Mouse (Mus musculus) stomach, postnatal 0 days (tissue): ENCODE measurements around the gene Rln1. TPM values are rescaled to one million over a fixed set of nuclear protein-coding genes. Genes with fewer than 3 reads are reported as not detected.
A peak's percentile ranks its signal among the peaks of the same experiment; 100 is the strongest.

Source experiments
- ATAC-seq: fragments of 200-750 bp; cut with Nextera tagmentation; 2 replicates; pipeline ENCODE4 v1.8.0; 2017; ENCODE audit not compliant: low FRiP score, low TSS enrichment
- DNase-seq: peaks from one replicate; pipeline ENCODE4 v3.0.0-alpha.2; 2016; ENCODE audit warnings: low spot score
- H3K27ac ChIP-seq: fragments of 300-500 bp; sonication (generic); replicated peaks from 2 replicates; pipeline ENCODE4 v1.5.1; 2014; ENCODE audit warnings: mild to moderate bottlenecking, control low read depth
- H3K27me3 ChIP-seq: fragments of 300-500 bp; sonication (generic); 2 replicates; pipeline ENCODE4 v1.6.1; 2014; ENCODE audit warnings: low read length; ENCODE audit not compliant: control insufficient read depth, insufficient read depth
- H3K36me3 ChIP-seq: fragments of 300-500 bp; sonication (generic); 2 replicates; pipeline ENCODE4 v1.6.1; 2014; ENCODE audit warnings: low read length, mixed read lengths; ENCODE audit not compliant: control insufficient read depth, insufficient read depth
- H3K4me1 ChIP-seq: fragments of 300-500 bp; sonication (generic); replicated peaks from 2 replicates; pipeline ENCODE4 v1.6.1; 2014; ENCODE audit warnings: antibody characterized with exemption; ENCODE audit not compliant: control insufficient read depth, insufficient read depth
- H3K4me2 ChIP-seq: fragments of 300-500 bp; sonication (generic); replicated peaks from 2 replicates; pipeline ENCODE4 v1.6.1; 2014; ENCODE audit warnings: low read depth, mild to moderate bottlenecking, control low read depth, moderate library complexity
- H3K4me3 ChIP-seq: fragments of 300-500 bp; sonication (generic); 2 replicates; pipeline ENCODE4 v1.5.1; 2014; ENCODE audit warnings: low read depth, low read length, control low read depth
- H3K9ac ChIP-seq: fragments of 300-500 bp; sonication (generic); 2 replicates; pipeline ENCODE4 v1.6.1; 2014; ENCODE audit warnings: mild to moderate bottlenecking, low read length, control low read depth, mixed read lengths
- H3K9me3 ChIP-seq: fragments of 300-500 bp; sonication (generic); 2 replicates; pipeline ENCODE4 v1.6.1; 2016; ENCODE audit warnings: low read length; ENCODE audit not compliant: control insufficient read depth
- CTCF ChIP-seq: IDR thresholded peaks from 2 replicates; pipeline ENCODE4 v1.5.1; 2016; ENCODE audit warnings: antibody characterized with exemption, low read depth, mild to moderate bottlenecking, moderate library complexity
- EP300 ChIP-seq: optimal IDR thresholded peaks from 2 replicates; pipeline ENCODE3; 2016; ENCODE audit warnings: antibody characterized with exemption
- WGBS: fragments of 180-500 bp; shearing (Covaris S2); extraction: QIAGEN DNeasy Blood & Tissue Kit; methylation state at CpG from one replicate; pipeline ENCODE4 v1.1.7; 2014; 5-methylcytosine and 5-hydroxymethylcytosine counted together
- polyA plus RNA-seq: library from polyadenylated mRNA; unstranded; fragments of >200 nt; fragmentation: Nextera tagmentation; extraction: Ambion mirVana; gene quantifications from 2 replicates; pipeline ENCODE4 v1.2.1, GENCODE M21; 2015

Gene Rln1
- polyA plus RNA-seq, 1 experiment from 2014 or later: not detected

- no peak for DNase-seq
- H3K4me1 ChIP-seq: peaks cover 2% of the 10 kb centered on the region; the same call in 1 of the 2 replicates
- H3K9ac ChIP-seq: no peak overlapping the region
- no peaks in the 10 kb centered on the region for H3K27me3 ChIP-seq
- no peaks in the 10 kb centered on the region for H3K36me3 ChIP-seq
- no peaks in the 10 kb centered on the region for H3K9me3 ChIP-seq
- no peak overlapping the region for H3K4me3 ChIP-seq
- ATAC-seq: no peak
- TF ChIP-seq EP300: no peak
- no peak for TF ChIP-seq CTCF
- H3K27ac ChIP-seq: no peak overlapping the region
- H3K4me2 ChIP-seq: no peak overlapping the region
- 80% methylated on average over 5 of the region's 5 CpGs for WGBS
Measured at GRCm38 (mm10) chr19:29364076-29364475, 29.6 kb upstream of the Rln1 start.

GRCm38 (mm10) chr19:29363557-29363956 is 29.1 kb upstream of the Rln1 start:
- Histone ChIP-seq H3K9ac (no peak overlapping the region), H3K27ac (no peak overlapping the region), H3K4me1 (peaks cover 2% of the 10 kb centered on the region; the same call in 1 of the 2 replicates), H3K36me3 (peaks cover 3% of the 10 kb centered on the region; the same call in 1 of the 2 replicates), H3K4me3 (no peak overlapping the region), H3K4me2 (no peak overlapping the region), H3K9me3 (no peaks in the 10 kb centered on the region), H3K27me3 (no peaks in the 10 kb centered on the region)
- ATAC-seq (no peak), DNase-seq (no peak)
- no peak for TF ChIP-seq CTCF
- no peak for TF ChIP-seq EP300
- 89% methylated on average over 7 of the region's 7 CpGs for WGBS

GRCm38 (mm10) chr19:29362173-29362930 is 27.9 kb upstream of the Rln1 start:
- ATAC-seq: no peak
- peak overlapping the region; percentile 63 for H3K4me3 ChIP-seq
- no peak for TF ChIP-seq EP300
- no peak for TF ChIP-seq CTCF
- H3K4me1 ChIP-seq: peaks cover 2% of the 10 kb centered on the region; the same call in 1 of the 2 replicates
- H3K9ac ChIP-seq: peak overlapping the region; percentile 76; the same call in 1 of the 2 replicates
- H3K27me3 ChIP-seq: no peaks in the 10 kb centered on the region
- no peaks in the 10 kb centered on the region for H3K9me3 ChIP-seq
- peak overlapping the region; percentile 49; the same call in 1 of the 2 replicates for H3K27ac ChIP-seq
- H3K36me3 ChIP-seq: peaks cover 3% of the 10 kb centered on the region; the same call in 1 of the 2 replicates
- 27% methylated on average over 13 of the region's 13 CpGs for WGBS
- DNase-seq: no peak
- H3K4me2 ChIP-seq: peak overlapping the region; percentile 86

DNA sequence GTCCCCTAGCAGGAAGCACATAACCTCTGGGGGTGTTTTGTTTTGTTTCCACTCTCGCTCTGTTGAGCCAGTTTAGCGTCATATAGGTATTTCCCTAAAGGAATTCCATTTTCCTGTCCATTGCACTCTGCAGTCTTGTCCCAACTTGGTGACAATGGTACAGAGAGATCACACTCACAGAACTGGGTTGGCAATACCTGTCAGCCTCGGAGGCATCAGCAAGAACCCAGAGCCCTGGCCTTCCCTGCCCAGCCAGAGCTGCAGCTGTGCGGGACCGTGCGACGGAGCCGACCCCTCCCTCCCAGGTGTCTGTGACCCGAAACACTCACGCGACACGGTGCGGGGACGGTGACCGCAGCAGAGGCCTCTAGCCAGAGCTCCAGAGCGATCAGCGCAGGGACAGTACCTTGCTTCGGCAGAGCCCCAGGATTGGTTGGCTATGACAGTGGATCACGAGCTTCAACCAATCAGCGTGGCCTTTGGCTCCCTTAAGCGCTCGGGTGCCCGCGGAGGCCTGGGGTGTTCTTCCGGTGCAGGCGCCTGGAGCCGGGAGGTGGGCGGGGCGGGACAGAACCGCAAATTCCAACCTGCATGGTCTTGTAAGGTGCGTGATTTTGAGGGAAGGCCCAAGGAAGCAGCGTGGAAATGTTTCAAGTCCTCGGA is 27.1 kb upstream of the Rln1 start:
- H3K9ac ChIP-seq: peak overlapping the region; percentile 76
- H3K27ac ChIP-seq: peak overlapping the region; percentile 71
- 1% methylated on average over 33 of the region's 33 CpGs for WGBS

DNA sequence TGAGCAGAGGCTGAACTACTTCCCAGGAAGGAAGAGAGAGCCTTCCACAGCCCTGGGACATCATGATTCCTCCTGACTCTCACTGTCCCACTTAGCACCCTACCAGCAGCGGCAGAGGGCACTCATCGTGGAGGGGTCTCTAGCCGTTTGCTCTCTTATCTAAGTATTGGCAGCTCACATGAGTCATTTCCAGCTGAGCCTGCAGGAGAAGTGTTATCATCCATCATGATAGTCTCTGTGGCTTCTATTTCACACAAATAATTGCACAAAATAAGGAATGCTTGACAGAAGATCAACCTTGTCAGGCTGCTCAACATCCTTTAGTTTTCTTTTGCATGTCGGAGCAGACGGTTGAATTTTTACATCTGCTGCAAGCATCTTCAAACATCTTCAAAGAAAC is 25.8 kb upstream of the Rln1 start:
- H3K9ac ChIP-seq: no peak overlapping the region
- peaks cover 3% of the 10 kb centered on the region; the same call in 1 of the 2 replicates for H3K36me3 ChIP-seq
- peaks cover 2% of the 10 kb centered on the region; the same call in 1 of the 2 replicates for H3K4me1 ChIP-seq
- H3K4me2 ChIP-seq: no peak overlapping the region
- ATAC-seq: no peak
- TF ChIP-seq EP300 (no peak), CTCF (no peak)
- H3K27me3 ChIP-seq: no peaks in the 10 kb centered on the region
- H3K9me3 ChIP-seq: no peaks in the 10 kb centered on the region
- WGBS: 62% methylated on average over 5 of the region's 5 CpGs
- H3K27ac ChIP-seq: no peak overlapping the region
- no peak for DNase-seq
- H3K4me3 ChIP-seq: no peak overlapping the region

More for the DNA sequence above, 27.1 kb upstream of the Rln1 start:
- ATAC-seq: peak; percentile 96
- peak overlapping the region; percentile 86 for H3K4me2 ChIP-seq
- H3K27me3 ChIP-seq: no peaks in the 10 kb centered on the region
- H3K4me3 ChIP-seq: peak overlapping the region; percentile 63
- H3K4me1 ChIP-seq: peaks cover 2% of the 10 kb centered on the region; the same call in 1 of the 2 replicates
- peak; percentile 89 for DNase-seq
- no peaks in the 10 kb centered on the region for H3K9me3 ChIP-seq
- peaks cover 3% of the 10 kb centered on the region; the same call in 1 of the 2 replicates for H3K36me3 ChIP-seq
- TF ChIP-seq CTCF: no peak
- TF ChIP-seq EP300: no peak

DNA sequence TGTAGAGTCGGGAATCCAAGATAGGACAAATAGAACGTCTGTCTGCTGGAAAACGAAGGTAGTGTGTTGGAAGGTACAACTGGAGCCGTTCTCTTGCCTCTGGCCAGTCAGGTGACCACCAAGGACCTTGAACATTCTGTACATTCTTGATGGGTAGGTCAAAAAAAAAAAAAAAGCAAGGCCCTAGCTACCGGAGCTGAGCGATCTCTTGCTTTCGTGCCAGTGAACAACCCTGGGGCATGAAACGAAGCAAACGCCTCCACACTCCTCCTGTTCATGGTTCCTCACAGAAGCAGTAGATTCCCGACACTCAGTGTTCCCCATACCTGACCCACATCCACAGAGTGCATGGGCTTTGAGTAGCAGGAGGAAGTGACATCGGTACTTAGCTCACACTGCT is 21.8 kb upstream of the Rln1 start:
- no peak overlapping the region for H3K9ac ChIP-seq
- no peak for TF ChIP-seq CTCF
- TF ChIP-seq EP300: no peak
- H3K4me2 ChIP-seq: no peak overlapping the region
- H3K9me3 ChIP-seq: no peaks in the 10 kb centered on the region
- H3K4me1 ChIP-seq: peaks cover 1% of the 10 kb centered on the region; the same call in 1 of the 2 replicates
- H3K27me3 ChIP-seq: no peaks in the 10 kb centered on the region
- no peak overlapping the region for H3K4me3 ChIP-seq
- 81% methylated on average over 11 of the region's 11 CpGs for WGBS
- DNase-seq (no peak), ATAC-seq (no peak)
- no peak overlapping the region for H3K27ac ChIP-seq
- peaks cover 3% of the 10 kb centered on the region; the same call in 1 of the 2 replicates for H3K36me3 ChIP-seq
